Mouse (Mus musculus): Measurements from ENCODE around the gene 9330159F19Rik. TPM values are rescaled to one million over a fixed set of nuclear protein-coding genes. Genes with fewer than 3 reads are reported as not detected.

The 9330159F19Rik gene
- polyA plus RNA-seq, 1 experiment: 0.15 TPM

Other genes with a start within 250 kb of the 9330159F19Rik start
- gene 2310057J18Rik, start 225.3 kb upstream of the 9330159F19Rik start, polyA plus RNA-seq (2012; rRNA removed): not detected in 2 replicates
- gene Soga3, start 67.8 kb upstream of the 9330159F19Rik start, polyA plus RNA-seq (2012; rRNA removed): 0.33 and 0.40 TPM in 2 replicates
- 0.18 TPM in 1 of 2 replicates, not detected in the other for gene Gm49353, start 12.7 kb upstream of the 9330159F19Rik start, polyA plus RNA-seq (2012; rRNA removed)
- 6.9 and 7.4 TPM in 2 replicates for gene Echdc1, start 101.6 kb downstream of the 9330159F19Rik start, polyA plus RNA-seq (2012; rRNA removed)
- 17.2 and 18.3 TPM in 2 replicates for gene Rnf146, start 150.8 kb downstream of the 9330159F19Rik start, polyA plus RNA-seq (2012; rRNA removed)

Data from large intestine, adult 2 months (tissue).